Mouse (Mus musculus) stomach, embryonic 15.5 days (tissue): ENCODE measurements around the gene Olfr656. TPM values are rescaled to one million over a fixed set of nuclear protein-coding genes. Genes with fewer than 3 reads are reported as not detected.

Experiments used
- ATAC-seq: fragments of 200-750 bp; cut with Nextera tagmentation; 2 replicates; pipeline ENCODE4 v1.8.0; 2017; ENCODE audit warnings: low read depth, moderate number of reproducible peaks, moderate TSS enrichment; ENCODE audit not compliant: insufficient read depth, low FRiP score
- H3K27ac ChIP-seq: fragments of 300-500 bp; sonication (generic); 2 replicates; pipeline ENCODE4 v1.5.1; 2015; ENCODE audit warnings: mild to moderate bottlenecking, inconsistent platforms
- H3K27me3 ChIP-seq: fragments of 300-500 bp; sonication (generic); replicated peaks from 2 replicates; pipeline ENCODE4 v1.6.1; 2015; ENCODE audit warnings: inconsistent platforms
- H3K36me3 ChIP-seq: fragments of 300-500 bp; sonication (generic); 2 replicates; pipeline ENCODE4 v1.6.1; 2015; ENCODE audit warnings: inconsistent platforms
- H3K4me1 ChIP-seq: fragments of 300-500 bp; sonication (generic); 2 replicates; pipeline ENCODE4 v1.6.1; 2015; ENCODE audit warnings: inconsistent platforms
- H3K4me2 ChIP-seq: fragments of 300-500 bp; sonication (generic); 2 replicates; pipeline ENCODE4 v1.6.1; 2015; ENCODE audit warnings: mild to moderate bottlenecking, inconsistent platforms
- H3K4me3 ChIP-seq: fragments of 300-500 bp; sonication (generic); replicated peaks from 2 replicates; pipeline ENCODE4 v1.5.1; 2015; ENCODE audit warnings: inconsistent platforms
- H3K9ac ChIP-seq: fragments of 300-500 bp; sonication (generic); 2 replicates; pipeline ENCODE4 v1.6.1; 2015; ENCODE audit warnings: inconsistent platforms
- H3K9me3 ChIP-seq: fragments of 300-500 bp; sonication (generic); 2 replicates; pipeline ENCODE4 v1.6.1; 2016; ENCODE audit warnings: inconsistent platforms
- WGBS: fragments of 180-500 bp; shearing (Covaris S2); methylation state at CpG from one replicate; pipeline ENCODE4 v1.1.7; 2015; 5-methylcytosine and 5-hydroxymethylcytosine counted together
- polyA plus RNA-seq: library from polyadenylated mRNA; unstranded; fragments of >200 nt; fragmentation: Nextera tagmentation; extraction: Ambion mirVana; gene quantifications from 2 replicates; pipeline ENCODE4 v1.2.1, GENCODE M21; 2015

The Olfr656 gene
- polyA plus RNA-seq: not detected in 2 replicates

GRCm38 (mm10) chr7:104613655-104614054 lies at the start of gene Olfr656:
Gene Olfr656, plus strand, starts transcription at chr7:104613955.
- Histone ChIP-seq H3K4me1 (no peaks in the 10 kb centered on the region), H3K4me3 (no peak within 1 kb of the TSS), H3K36me3 (no peaks in the 10 kb centered on the region), H3K9me3 (no peaks in the 10 kb centered on the region), H3K9ac (no peak within 1 kb of the TSS), H3K27ac (no peak within 1 kb of the TSS), H3K27me3 (no peaks in the 10 kb centered on the region), H3K4me2 (no peak within 1 kb of the TSS)
- 79% methylated on average over 4 of the region's 4 CpGs for WGBS
- no peak for ATAC-seq

DNA sequence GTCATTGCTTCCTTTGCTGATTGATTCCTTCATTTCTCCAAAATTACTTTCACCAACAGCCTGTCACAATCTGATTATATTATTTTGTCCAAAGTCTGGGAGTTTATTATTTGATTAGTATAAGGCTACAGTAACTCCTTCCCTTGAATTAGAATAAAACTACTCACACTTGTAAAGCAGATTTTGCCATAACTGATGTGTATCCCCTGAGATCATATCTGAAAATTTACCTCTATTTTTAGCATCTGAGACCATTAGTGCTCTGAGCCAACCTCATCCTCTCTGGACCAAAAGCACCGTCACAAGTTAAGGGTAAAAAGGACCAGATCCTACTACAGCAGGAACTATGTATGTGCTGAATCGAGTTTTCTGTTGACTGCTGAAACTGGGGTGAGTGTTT lies 36.7 kb upstream of the Olfr656 start, which contains the start of gene Olfr653:
Gene Olfr653 (plus strand): TSS at position 301 of the 400 bp plus-strand sequence.
- no peaks in the 10 kb centered on the region for H3K9me3 ChIP-seq
- H3K36me3 ChIP-seq: no peaks in the 10 kb centered on the region
- H3K4me3 ChIP-seq: no peak within 1 kb of the TSS
- H3K4me2 ChIP-seq: no peak within 1 kb of the TSS
- no peak for ATAC-seq
- H3K4me1 ChIP-seq: no peaks in the 10 kb centered on the region
- no peak within 1 kb of the TSS for H3K9ac ChIP-seq
- H3K27me3 ChIP-seq: no peaks in the 10 kb centered on the region
- 52% methylated on average over 2 of the region's 2 CpGs for WGBS
- no peak within 1 kb of the TSS for H3K27ac ChIP-seq

DNA sequence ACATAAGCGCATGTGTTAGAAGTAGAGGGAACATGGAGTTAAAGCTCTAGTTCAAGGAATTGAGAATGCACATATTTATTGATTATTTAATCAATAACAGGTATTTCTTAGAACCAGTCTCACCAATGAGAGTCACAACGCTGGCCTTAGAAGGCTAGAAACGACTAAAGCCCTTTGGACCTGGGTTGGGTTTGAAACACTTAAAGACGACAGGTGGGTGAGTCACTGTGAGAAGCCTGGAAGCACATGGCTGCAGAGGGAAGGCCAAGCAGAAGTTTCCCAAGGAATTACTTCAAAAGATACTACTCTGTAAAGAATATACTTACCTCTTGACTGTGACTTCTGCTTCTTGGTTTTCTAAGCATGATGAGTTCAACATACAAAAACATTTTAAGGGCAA lies 32.9 kb upstream of the Olfr656 start:
- Histone ChIP-seq H3K27me3 (no peaks in the 10 kb centered on the region), H3K36me3 (no peaks in the 10 kb centered on the region), H3K4me2 (no peak overlapping the region), H3K9me3 (no peaks in the 10 kb centered on the region), H3K4me1 (no peaks in the 10 kb centered on the region), H3K9ac (no peak overlapping the region), H3K27ac (no peak overlapping the region), H3K4me3 (no peak overlapping the region)
- ATAC-seq: no peak
- WGBS: 86% methylated on average over 4 of the region's 4 CpGs

DNA sequence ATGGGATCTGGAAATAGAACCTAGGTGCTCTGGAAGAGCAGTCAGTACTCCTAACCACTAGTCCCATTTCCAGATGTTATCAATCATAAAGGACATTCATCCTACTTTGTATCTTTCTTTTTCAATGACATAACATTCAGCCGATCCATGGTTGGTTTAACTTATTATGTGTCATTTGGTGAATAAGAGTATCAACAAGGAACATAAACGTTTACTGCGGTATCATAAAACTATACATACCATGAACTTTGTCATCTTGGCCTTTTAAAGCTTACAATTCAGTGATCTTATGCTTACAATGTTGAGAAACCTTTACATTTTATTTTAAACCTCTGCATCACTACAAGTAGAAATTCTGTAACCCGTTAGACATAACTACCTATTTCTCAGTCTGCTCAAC lies 32.3 kb upstream of the Olfr656 start:
- Histone ChIP-seq H3K36me3 (no peaks in the 10 kb centered on the region), H3K27ac (no peak overlapping the region), H3K27me3 (no peaks in the 10 kb centered on the region), H3K4me2 (no peak overlapping the region), H3K9me3 (no peaks in the 10 kb centered on the region), H3K4me3 (no peak overlapping the region), H3K9ac (no peak overlapping the region), H3K4me1 (no peaks in the 10 kb centered on the region)
- ATAC-seq: no peak
- WGBS: 79% methylated on average over 4 of the region's 4 CpGs

DNA sequence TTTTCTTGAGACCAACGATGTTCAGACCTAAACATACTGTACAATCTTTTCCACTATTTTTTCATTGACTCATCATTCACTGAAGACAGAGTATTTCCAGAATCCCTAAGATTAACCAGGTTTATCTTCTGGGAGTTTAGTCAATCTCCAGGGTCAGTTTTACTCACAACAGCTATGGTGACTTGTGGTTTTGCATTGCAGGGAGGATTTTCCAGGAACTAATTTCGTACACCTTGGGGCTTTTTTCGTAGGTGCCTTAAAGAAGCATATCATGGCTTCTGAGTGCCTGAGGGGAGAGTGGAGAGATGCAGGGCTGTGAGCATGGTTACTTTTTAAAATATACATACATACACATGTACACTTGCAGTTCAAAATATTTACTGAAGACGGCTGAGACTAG lies 27.0 kb upstream of the Olfr656 start, which contains the start of gene Olfr654:
Gene Olfr654 (plus strand): TSS at position 301 of the 400 bp plus-strand sequence.
- Histone ChIP-seq H3K9me3 (no peaks in the 10 kb centered on the region), H3K27me3 (no peaks in the 10 kb centered on the region), H3K9ac (no peak within 1 kb of the TSS), H3K27ac (no peak within 1 kb of the TSS), H3K4me2 (no peak within 1 kb of the TSS), H3K36me3 (no peaks in the 10 kb centered on the region), H3K4me3 (no peak within 1 kb of the TSS), H3K4me1 (no peaks in the 10 kb centered on the region)
- no peak for ATAC-seq
- 74% methylated on average over 4 of the region's 4 CpGs for WGBS

DNA sequence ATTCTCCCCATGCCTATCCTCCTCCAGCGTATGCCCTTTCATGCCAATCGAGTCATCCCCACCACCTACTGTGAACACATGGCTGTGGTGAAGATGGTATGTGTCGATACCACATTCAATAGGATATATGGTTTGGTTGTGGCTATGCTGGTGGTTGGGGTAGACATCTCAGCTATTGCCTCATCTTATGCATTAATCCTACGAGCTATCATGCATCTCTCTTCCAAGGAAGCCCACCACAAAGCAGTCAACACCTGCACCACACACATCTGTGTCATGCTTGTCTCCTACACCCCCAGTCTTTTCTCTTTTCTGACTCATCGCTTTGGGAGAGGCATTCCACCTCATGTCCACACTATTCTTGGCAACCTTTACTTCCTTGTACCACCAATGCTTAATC lies 25.5 kb upstream of the Olfr656 start:
- no peak overlapping the region for H3K4me3 ChIP-seq
- no peaks in the 10 kb centered on the region for H3K9me3 ChIP-seq
- H3K9ac ChIP-seq: no peak overlapping the region
- no peaks in the 10 kb centered on the region for H3K4me1 ChIP-seq
- H3K27ac ChIP-seq: no peak overlapping the region
- no peak overlapping the region for H3K4me2 ChIP-seq
- H3K36me3 ChIP-seq: no peaks in the 10 kb centered on the region
- no peaks in the 10 kb centered on the region for H3K27me3 ChIP-seq
- WGBS: 82% methylated on average over 5 of the region's 5 CpGs
- ATAC-seq: no peak

- no peaks in the 10 kb centered on the region for H3K4me1 ChIP-seq
- no peak within 1 kb of the TSS for H3K9ac ChIP-seq
- no peak for ATAC-seq
- WGBS: 86% methylated on average over 2 of the region's 2 CpGs
- H3K36me3 ChIP-seq: no peaks in the 10 kb centered on the region
- H3K4me3 ChIP-seq: no peak within 1 kb of the TSS
- no peaks in the 10 kb centered on the region for H3K9me3 ChIP-seq
- no peak within 1 kb of the TSS for H3K27ac ChIP-seq
- no peak within 1 kb of the TSS for H3K4me2 ChIP-seq
- no peaks in the 10 kb centered on the region for H3K27me3 ChIP-seq
These were observed 12.1 kb upstream of the Olfr656 start, which contains the start of gene Olfr655 for GRCm38 (mm10) chr7:104601679-104602078. Gene Olfr655, minus strand, starts transcription at chr7:104601779.

DNA sequence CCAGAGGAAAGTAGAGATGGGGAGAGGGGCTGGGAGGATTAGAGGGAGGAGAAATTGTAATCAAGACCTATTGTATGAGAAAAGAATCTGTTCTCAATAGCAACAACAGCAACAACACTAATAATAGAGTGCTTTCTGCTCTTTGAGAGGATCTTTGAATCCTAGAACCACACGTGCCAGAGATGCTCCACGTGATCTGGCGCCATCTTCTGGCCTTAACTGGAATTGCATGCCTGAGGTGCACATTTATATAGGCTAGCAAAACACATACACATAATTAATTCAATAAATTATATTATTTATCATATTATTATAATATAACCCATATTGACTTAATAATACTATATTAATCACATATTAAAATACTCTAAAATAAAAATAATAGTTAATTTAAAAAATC lies 10.6 kb upstream of the Olfr656 start:
- Histone ChIP-seq H3K36me3 (no peaks in the 10 kb centered on the region), H3K9me3 (no peaks in the 10 kb centered on the region), H3K27ac (no peak overlapping the region), H3K4me2 (no peak overlapping the region), H3K9ac (no peak overlapping the region), H3K4me1 (no peaks in the 10 kb centered on the region), H3K4me3 (no peak overlapping the region), H3K27me3 (no peaks in the 10 kb centered on the region)
- no peak for ATAC-seq
- WGBS: 3% methylated on average over 3 of the region's 3 CpGs

DNA sequence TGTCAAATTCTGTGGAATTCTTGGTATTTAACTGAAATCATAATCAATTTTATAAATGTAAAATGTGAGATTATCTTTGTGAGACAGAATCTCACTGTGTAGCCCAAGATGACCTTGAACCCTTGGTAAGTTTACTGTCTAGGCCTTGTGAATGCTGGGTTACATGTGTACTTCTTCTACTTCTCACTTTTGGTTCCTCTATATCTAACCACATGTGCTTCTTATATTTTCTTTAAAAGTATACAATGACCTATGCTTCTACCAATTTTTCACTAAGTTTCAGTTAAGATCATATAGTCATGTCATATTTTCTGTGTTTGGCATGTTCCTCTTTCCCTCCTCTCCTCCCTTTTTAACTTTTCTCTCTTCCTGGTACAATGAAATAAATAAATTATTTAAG lies 9.0 kb upstream of the Olfr656 start:
- no peak overlapping the region for H3K4me2 ChIP-seq
- ATAC-seq: no peak
- no peaks in the 10 kb centered on the region for H3K4me1 ChIP-seq
- H3K9me3 ChIP-seq: no peaks in the 10 kb centered on the region
- no peaks in the 10 kb centered on the region for H3K36me3 ChIP-seq
- H3K27ac ChIP-seq: no peak overlapping the region
- no peak overlapping the region for H3K9ac ChIP-seq
- H3K4me3 ChIP-seq: no peak overlapping the region
- H3K27me3 ChIP-seq: no peaks in the 10 kb centered on the region

GRCm38 (mm10) chr7:104624494-104624893 lies 10.7 kb downstream of the Olfr656 start, which contains the start of gene Olfr657:
Gene Olfr657, plus strand, starts transcription at chr7:104624794.
- no peak within 1 kb of the TSS for H3K9ac ChIP-seq
- no peak for ATAC-seq
- no peaks in the 10 kb centered on the region for H3K9me3 ChIP-seq
- no peak within 1 kb of the TSS for H3K4me2 ChIP-seq
- H3K4me1 ChIP-seq: no peaks in the 10 kb centered on the region
- H3K36me3 ChIP-seq: no peaks in the 10 kb centered on the region
- H3K27me3 ChIP-seq: no peaks in the 10 kb centered on the region
- H3K4me3 ChIP-seq: no peak within 1 kb of the TSS
- no peak within 1 kb of the TSS for H3K27ac ChIP-seq

DNA sequence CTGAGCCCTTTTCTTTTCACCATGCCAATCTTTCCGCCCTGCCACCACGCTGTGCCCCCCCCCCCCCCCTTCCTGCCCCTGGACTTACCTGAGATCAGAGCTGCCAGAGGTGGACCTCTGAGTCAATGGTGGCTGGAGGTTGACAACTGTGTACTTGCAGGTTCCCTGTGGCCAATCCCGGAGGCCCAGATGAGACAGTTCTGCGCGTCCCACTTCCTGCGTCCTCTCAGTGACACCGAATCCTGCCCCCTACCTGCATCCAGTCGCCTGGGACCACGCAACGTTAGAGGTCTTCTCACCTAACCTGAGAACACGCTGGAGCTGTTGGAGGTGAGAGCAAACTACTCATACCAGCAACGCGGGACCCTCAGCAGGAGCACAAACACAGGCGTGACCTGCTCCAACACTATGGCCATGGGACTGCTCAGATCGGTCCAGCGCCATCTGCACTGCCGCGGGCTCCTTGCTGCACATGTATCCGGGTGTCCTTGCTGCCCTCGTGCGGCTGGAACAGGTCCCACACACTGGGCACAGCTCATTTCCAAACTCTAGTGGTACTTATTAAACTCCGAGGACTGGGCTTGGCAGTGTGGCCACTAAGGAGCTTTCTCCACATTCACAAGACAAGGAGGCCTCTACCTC lies 33.2 kb downstream of the Olfr656 start, which contains the start of gene Olfr658:
Gene Olfr658 (minus strand): TSS at position 465 of the 642 bp plus-strand sequence.
- WGBS: 23% methylated on average over 21 of the region's 22 CpGs
- Histone ChIP-seq H3K4me1 (no peaks in the 10 kb centered on the region), H3K4me2 (peak within 1 kb of the TSS; percentile 45), H3K27me3 (no peaks in the 10 kb centered on the region), H3K4me3 (peak within 1 kb of the TSS; percentile 23), H3K9ac (no peak within 1 kb of the TSS), H3K27ac (no peak within 1 kb of the TSS), H3K9me3 (no peaks in the 10 kb centered on the region), H3K36me3 (no peaks in the 10 kb centered on the region)
- ATAC-seq: no peak

- H3K36me3 ChIP-seq: no peaks in the 10 kb centered on the region
- H3K4me3 ChIP-seq: no peak within 1 kb of the TSS
- WGBS: 85% methylated on average over 3 of the region's 3 CpGs
- no peak within 1 kb of the TSS for H3K9ac ChIP-seq
- no peaks in the 10 kb centered on the region for H3K27me3 ChIP-seq
- H3K4me2 ChIP-seq: no peak within 1 kb of the TSS
- H3K9me3 ChIP-seq: no peaks in the 10 kb centered on the region
- no peak within 1 kb of the TSS for H3K27ac ChIP-seq
- ATAC-seq: no peak
- no peaks in the 10 kb centered on the region for H3K4me1 ChIP-seq
These were observed 52.7 kb downstream of the Olfr656 start, which contains the start of gene Olfr659 for GRCm38 (mm10) chr7:104666453-104666852. Gene Olfr659, plus strand, starts transcription at chr7:104666753.
